In genomic region chr1:23265556-23266232, GRCm38 (mm10) we compare ENCODE assay signal across 19 mouse cellular contexts.
DNase-seq lines count a peak whose midpoint lies in the region; ATAC-seq and TF ChIP-seq lines count a peak whose summit lies in the region.
"Had no signal": no experiment of that assay in that cellular context is flagged by ENCODE, and none has a peak within 500 bp of the region (broad histone marks: within the 10 kb centered on the region; RNA-seq: fewer than 3 reads in every experiment).

No protein-coding gene starts in this region.

- H3K36me3 ChIP-seq in lung, embryonic 15.5 days = no peaks in the 10 kb centered on the region
- H3K36me3 ChIP-seq in intestine, postnatal 0 days (ENCODE audit: control insufficient read depth, insufficient read depth) = no peaks in the 10 kb centered on the region; the same call in 1 of the 2 replicates
- no peaks in the 10 kb centered on the region for H3K36me3 ChIP-seq in kidney, embryonic 14.5 days (ENCODE audit: control insufficient read depth, insufficient read depth, low read length)
- no peaks in the 10 kb centered on the region for H3K36me3 ChIP-seq in forebrain, postnatal 0 days (ENCODE audit: insufficient read depth)
- H3K36me3 ChIP-seq: midbrain, embryonic 15.5 days had no signal

- H3K27me3 ChIP-seq in lung, embryonic 15.5 days = no peaks in the 10 kb centered on the region
- H3K27me3 ChIP-seq in intestine, postnatal 0 days (replicated peaks; ENCODE audit: control insufficient read depth, insufficient read depth, low read length) = no peaks in the 10 kb centered on the region
- H3K27me3 ChIP-seq in kidney, embryonic 14.5 days (ENCODE audit: control insufficient read depth, insufficient read depth, low read length) = no peaks in the 10 kb centered on the region
- no peaks in the 10 kb centered on the region for H3K27me3 ChIP-seq in forebrain, postnatal 0 days (ENCODE audit: insufficient read depth, low read length)
- H3K27me3 ChIP-seq: midbrain, embryonic 15.5 days had no signal

- H3K9ac ChIP-seq in lung, embryonic 15.5 days = no peak overlapping the region
- no peak overlapping the region for H3K9ac ChIP-seq in intestine, postnatal 0 days (ENCODE audit: low read depth, low read length)
- no peak overlapping the region for H3K9ac ChIP-seq in kidney, embryonic 14.5 days (ENCODE audit: low read depth, low read length)
- H3K9ac ChIP-seq in forebrain, postnatal 0 days = no peak overlapping the region
- H3K9ac ChIP-seq: midbrain, embryonic 15.5 days had no signal

- TF ChIP-seq CTCF in intestine, postnatal 0 days (IDR thresholded peaks at IDR 0.05; ENCODE audit: low read depth) = no peak
- no peak for TF ChIP-seq CTCF in forebrain, postnatal 0 days (IDR thresholded peaks at IDR 0.05; ENCODE audit: low read depth)

- peaks cover 17% of the 10 kb centered on the region for H3K4me1 ChIP-seq in lung, embryonic 15.5 days
- H3K4me1 ChIP-seq in intestine, postnatal 0 days (replicated peaks; ENCODE audit: control insufficient read depth, insufficient read depth, low read length) = no peaks in the 10 kb centered on the region
- H3K4me1 ChIP-seq in kidney, embryonic 14.5 days (ENCODE audit: control insufficient read depth, insufficient read depth, low read length) = peaks cover 10% of the 10 kb centered on the region; the same call in 1 of the 2 replicates
- H3K4me1 ChIP-seq in forebrain, postnatal 0 days (ENCODE audit: insufficient read depth) = no peaks in the 10 kb centered on the region
- H3K4me1 ChIP-seq: midbrain, embryonic 15.5 days had no signal

- WGBS in lung, embryonic 15.5 days = 54% methylated on average over 3 of the region's 3 CpGs
- whole genome bisulfite sequencing in intestine, postnatal 0 days = 31% methylated on average over 3 of the region's 3 CpGs
- WGBS in kidney, embryonic 14.5 days = 52% methylated on average over 3 of the region's 3 CpGs
- 69% methylated on average over 3 of the region's 3 CpGs for WGBS in forebrain, postnatal 0 days

- no peak for ATAC-seq in lung, embryonic 15.5 days (ENCODE audit: borderline replicate concordance, extremely low read depth, low FRiP score, low TSS enrichment)
- ATAC-seq in intestine, postnatal 0 days = 0 out of 2 replicates have a peak, but pooled peaks have one; percentile 38
- ATAC-seq in kidney, embryonic 14.5 days (ENCODE audit: low FRiP score, low TSS enrichment) = peak; percentile 40; the same call in 1 of the 2 replicates
- no peak for ATAC-seq in forebrain, postnatal 0 days
- ATAC-seq: forebrain, embryonic 14.5 days; hindbrain, postnatal 0 days; midbrain, embryonic 15.5 days had no signal

- no peak overlapping the region for H3K4me3 ChIP-seq in lung, embryonic 15.5 days
- no peak overlapping the region for H3K4me3 ChIP-seq in intestine, postnatal 0 days (ENCODE audit: low read depth, low read length)
- H3K4me3 ChIP-seq in kidney, embryonic 14.5 days (ENCODE audit: low read length) = no peak overlapping the region
- H3K4me3 ChIP-seq in forebrain, postnatal 0 days (ENCODE audit: low read depth, low read length) = no peak overlapping the region
- H3K4me3 ChIP-seq: erythroblast, embryonic 14.5 days; layer of hippocampus, adult 2 months; midbrain, embryonic 15.5 days had no signal

- no peak for DNase-seq in lung, postnatal 36 days
- DNase-seq in kidney, postnatal 4 days = peak; percentile 24 to 54
- no peak for DNase-seq in forebrain, postnatal 0 days
- DNase-seq in cerebellum, adult 9-10 months = no peak
- DNase-seq in gastrocnemius, postnatal 25 days = no peak
- DNase-seq: cerebellum, postnatal 14 days; heart, postnatal 36 days; left cerebral cortex, postnatal 4 days; retina, postnatal 1 day; right cerebral cortex, postnatal 4 days had no signal

- H3K9me3 ChIP-seq in lung, embryonic 15.5 days = no peaks in the 10 kb centered on the region
- H3K9me3 ChIP-seq in intestine, postnatal 0 days (ENCODE audit: control insufficient read depth) = no peaks in the 10 kb centered on the region
- H3K9me3 ChIP-seq in kidney, embryonic 14.5 days (ENCODE audit: control insufficient read depth, low read length) = no peaks in the 10 kb centered on the region
- H3K9me3 ChIP-seq in forebrain, postnatal 0 days (ENCODE audit: low read length) = no peaks in the 10 kb centered on the region
- H3K9me3 ChIP-seq: midbrain, embryonic 15.5 days had no signal

- no peak overlapping the region for H3K4me2 ChIP-seq in lung, embryonic 15.5 days
- peak overlapping the region; percentile 35; the same call in 1 of the 2 replicates for H3K4me2 ChIP-seq in intestine, postnatal 0 days (replicated peaks; ENCODE audit: low read depth)
- H3K4me2 ChIP-seq in kidney, embryonic 14.5 days (replicated peaks; ENCODE audit: low read depth, low read length) = no peak overlapping the region
- H3K4me2 ChIP-seq in forebrain, postnatal 0 days (ENCODE audit: low read depth) = no peak overlapping the region
- H3K4me2 ChIP-seq: heart, embryonic 11.5 days; midbrain, embryonic 15.5 days had no signal

- H3K27ac ChIP-seq in lung, embryonic 15.5 days = peak overlapping the region; percentile 54
- peak overlapping the region; percentile 68 for H3K27ac ChIP-seq in intestine, postnatal 0 days (ENCODE audit: low read depth, low read length)
- no peak overlapping the region for H3K27ac ChIP-seq in kidney, embryonic 14.5 days (ENCODE audit: low read depth, low read length)
- H3K27ac ChIP-seq in forebrain, postnatal 0 days (ENCODE audit: low read depth, low read length) = no peak overlapping the region
- H3K27ac ChIP-seq: hindbrain, postnatal 0 days; layer of hippocampus, adult 2 months; midbrain, embryonic 15.5 days had no signal

Comparison
In these comparisons a context has a peak if more than half of its experiments do, and no peak if none do; other contexts are left out.
1. ATAC-seq: peak in intestine, postnatal 0 days (single experiment) and kidney, embryonic 14.5 days (single experiment); none in lung, embryonic 15.5 days (single experiment) and forebrain, postnatal 0 days (single experiment).
2. H3K27ac ChIP-seq: peak in lung, embryonic 15.5 days (single experiment) and intestine, postnatal 0 days (single experiment); none in kidney, embryonic 14.5 days (single experiment) and forebrain, postnatal 0 days (single experiment).
3. DNase-seq: peak in kidney, postnatal 4 days (2 of 2); none in lung, postnatal 36 days (single experiment), forebrain, postnatal 0 days (single experiment), cerebellum, adult 9-10 months (single experiment) and gastrocnemius, postnatal 25 days (single experiment).